Mouse (Mus musculus) intestine, postnatal 0 days (tissue): ENCODE results near the gene Hao1. TPM values are rescaled to one million over a fixed set of nuclear protein-coding genes. Genes with fewer than 3 reads are reported as not detected.

ENCODE experiments used
- ATAC-seq: fragments of 200-750 bp; cut with Nextera tagmentation; 2 replicates; pipeline ENCODE4 v1.8.0; 2017; ENCODE audit warnings: mild to moderate bottlenecking, moderate TSS enrichment, moderate library complexity
- H3K27ac ChIP-seq: fragments of 300-500 bp; sonication (generic); 2 replicates; pipeline ENCODE4 v1.5.1; 2014; ENCODE audit warnings: mild to moderate bottlenecking, low read depth, low read length, moderate library complexity
- H3K27me3 ChIP-seq: fragments of 300-500 bp; sonication (generic); replicated peaks from 2 replicates; pipeline ENCODE4 v1.6.1; 2014; ENCODE audit warnings: low read length, mixed read lengths; ENCODE audit not compliant: control insufficient read depth, insufficient read depth
- H3K36me3 ChIP-seq: fragments of 300-500 bp; sonication (generic); 2 replicates; pipeline ENCODE4 v1.6.1; 2014; ENCODE audit warnings: mild to moderate bottlenecking, moderate library complexity; ENCODE audit not compliant: control insufficient read depth, insufficient read depth
- H3K4me1 ChIP-seq: fragments of 300-500 bp; sonication (generic); replicated peaks from 2 replicates; pipeline ENCODE4 v1.6.1; 2014; ENCODE audit warnings: antibody characterized with exemption, low read length, mixed read lengths; ENCODE audit not compliant: control insufficient read depth, insufficient read depth
- H3K4me2 ChIP-seq: fragments of 300-500 bp; sonication (generic); replicated peaks from 2 replicates; pipeline ENCODE4 v1.6.1; 2014; ENCODE audit warnings: low read depth, mild to moderate bottlenecking, moderate library complexity
- H3K4me3 ChIP-seq: fragments of 300-500 bp; sonication (generic); 2 replicates; pipeline ENCODE4 v1.5.1; 2014; ENCODE audit warnings: low read depth, low read length
- H3K9ac ChIP-seq: fragments of 300-500 bp; sonication (generic); 2 replicates; pipeline ENCODE4 v1.6.1; 2014; ENCODE audit warnings: mild to moderate bottlenecking, low read depth, low read length
- H3K9me3 ChIP-seq: fragments of 300-500 bp; sonication (generic); 2 replicates; pipeline ENCODE4 v1.6.1; 2016; ENCODE audit warnings: mixed run types; ENCODE audit not compliant: control insufficient read depth
- CTCF ChIP-seq: sonication (generic); IDR thresholded peaks from 2 replicates; pipeline ENCODE4 v1.5.1; 2016; ENCODE audit warnings: low read depth, mild to moderate bottlenecking, control low read depth, antibody characterized with exemption, moderate library complexity
- WGBS: fragments of 180-500 bp; shearing (Covaris S2); extraction: QIAGEN DNeasy Blood & Tissue Kit; methylation state at CpG from one replicate; pipeline ENCODE4 v1.1.7; 2014; 5-methylcytosine and 5-hydroxymethylcytosine counted together
- polyA plus RNA-seq: library from polyadenylated mRNA; unstranded; fragments of >200 nt; fragmentation: Nextera tagmentation; extraction: Ambion mirVana; gene quantifications from 2 replicates; pipeline ENCODE4 v1.2.1, GENCODE M21; 2015

Hao1 gene
- polyA plus RNA-seq, 1 experiment from 2014 or later: 0.07 TPM

DNA sequence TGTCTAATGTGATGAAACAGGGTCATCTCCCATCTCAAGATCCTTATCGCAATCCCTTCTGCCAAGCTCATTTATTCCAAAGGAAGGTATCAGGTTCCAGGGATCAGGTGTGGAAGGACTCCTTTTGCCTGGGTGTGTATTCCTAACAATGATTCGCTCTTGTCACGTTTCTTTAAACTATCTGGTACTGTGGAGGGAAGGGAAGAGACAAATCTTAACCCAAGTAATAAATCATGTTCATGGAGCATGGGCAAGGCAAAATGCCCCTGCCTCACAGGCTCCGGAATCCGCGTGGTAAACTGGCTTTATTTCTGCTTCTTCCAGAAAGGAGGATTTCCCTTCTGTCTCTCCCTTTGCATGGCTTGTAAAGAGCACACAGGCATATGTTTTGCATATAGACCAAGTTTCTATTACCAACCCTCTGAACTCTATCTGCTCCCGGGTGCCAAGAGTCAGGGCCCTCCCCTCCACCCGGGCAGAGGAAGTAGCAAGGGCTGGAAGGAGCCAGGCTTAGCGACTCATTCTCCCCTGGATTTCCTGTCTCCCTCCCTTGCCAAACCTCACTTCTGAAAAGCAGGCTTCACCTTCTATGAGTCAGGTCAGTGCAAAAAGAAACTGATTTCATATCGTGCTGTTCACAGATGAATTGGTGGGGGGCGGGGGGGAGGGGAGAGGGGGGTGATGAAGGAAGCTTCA is 26.6 kb downstream of the Hao1 start:
- Histone ChIP-seq H3K9me3 (no peaks in the 10 kb centered on the region), H3K9ac (no peak overlapping the region), H3K4me2 (no peak overlapping the region), H3K4me1 (no peaks in the 10 kb centered on the region), H3K36me3 (no peaks in the 10 kb centered on the region), H3K27ac (no peak overlapping the region), H3K27me3 (no peaks in the 10 kb centered on the region), H3K4me3 (no peak overlapping the region)
- ATAC-seq: no peak
- TF ChIP-seq CTCF: no peak
- WGBS: 59% methylated on average over 11 of the region's 11 CpGs

DNA sequence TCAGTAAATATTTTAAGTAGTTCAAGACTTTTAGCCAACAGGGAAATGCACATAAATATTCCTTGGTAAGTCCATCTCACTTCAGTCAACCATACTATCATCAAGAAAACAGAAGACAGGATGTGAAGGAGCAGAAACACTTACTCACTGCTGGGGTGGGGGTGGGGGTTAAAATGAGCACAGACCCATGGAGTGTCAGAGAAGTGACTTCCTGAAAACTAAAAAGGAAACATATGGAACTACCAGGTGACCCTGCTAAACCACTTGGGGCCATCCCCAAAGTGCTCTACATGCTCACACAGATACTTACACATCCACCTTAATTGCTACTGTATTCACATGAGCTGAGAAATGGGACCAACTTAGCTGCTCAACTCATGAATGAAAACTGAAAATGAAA is 36.1 kb downstream of the Hao1 start:
- H3K36me3 ChIP-seq: no peaks in the 10 kb centered on the region
- no peak overlapping the region for H3K4me2 ChIP-seq
- TF ChIP-seq CTCF: no peak
- H3K27me3 ChIP-seq: no peaks in the 10 kb centered on the region
- no peaks in the 10 kb centered on the region for H3K4me1 ChIP-seq
- H3K9me3 ChIP-seq: no peaks in the 10 kb centered on the region
- H3K4me3 ChIP-seq: no peak overlapping the region
- no peak overlapping the region for H3K9ac ChIP-seq
- ATAC-seq: no peak
- no peak overlapping the region for H3K27ac ChIP-seq

DNA sequence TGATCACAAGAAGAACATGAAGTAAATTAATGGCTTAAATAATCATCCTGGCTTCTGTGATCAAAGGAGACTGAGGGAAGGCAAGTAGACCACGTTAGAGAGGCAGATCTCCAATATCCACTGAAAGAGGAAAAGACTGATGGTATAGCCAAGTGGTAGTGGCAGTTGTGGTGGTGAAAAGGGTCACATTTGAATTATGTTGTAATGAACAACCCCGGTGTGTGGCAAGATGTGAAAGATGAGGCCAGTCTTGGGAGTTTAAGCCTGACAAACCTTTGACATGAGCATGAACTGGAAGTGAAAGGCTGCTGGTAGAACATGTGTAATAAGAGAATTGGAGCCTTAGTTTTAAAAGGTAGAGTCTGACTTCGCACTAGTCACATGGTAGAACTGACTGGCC is 54.4 kb downstream of the Hao1 start:
- H3K4me3 ChIP-seq: no peak overlapping the region
- no peak overlapping the region for H3K9ac ChIP-seq
- H3K4me1 ChIP-seq: no peaks in the 10 kb centered on the region
- H3K9me3 ChIP-seq: no peaks in the 10 kb centered on the region
- TF ChIP-seq CTCF: no peak
- H3K4me2 ChIP-seq: no peak overlapping the region
- no peaks in the 10 kb centered on the region for H3K27me3 ChIP-seq
- no peak overlapping the region for H3K27ac ChIP-seq
- H3K36me3 ChIP-seq: no peaks in the 10 kb centered on the region
- 85% methylated on average over 3 of the region's 3 CpGs for WGBS
- ATAC-seq: no peak

DNA sequence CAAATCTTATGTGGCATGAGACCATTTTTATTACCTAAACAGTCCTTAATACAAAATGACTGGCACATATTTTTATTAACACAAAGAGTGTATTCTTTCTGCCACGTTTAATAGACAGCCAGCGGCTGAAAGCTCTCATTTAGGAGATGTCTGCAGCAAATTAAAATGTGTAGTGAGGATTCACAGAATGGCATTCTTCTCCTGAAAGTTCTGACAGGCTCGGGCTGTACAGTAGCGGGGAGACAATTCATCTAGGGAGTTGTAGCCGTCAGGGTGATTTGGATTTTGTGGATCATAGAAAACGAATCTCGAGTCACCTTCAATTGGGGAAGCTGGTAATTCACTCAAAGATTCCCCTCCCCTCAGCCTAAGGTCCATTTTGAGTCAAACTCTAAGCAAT is 55.7 kb downstream of the Hao1 start:
- Histone ChIP-seq H3K4me2 (no peak overlapping the region), H3K27ac (no peak overlapping the region), H3K9me3 (no peaks in the 10 kb centered on the region), H3K36me3 (no peaks in the 10 kb centered on the region), H3K27me3 (no peaks in the 10 kb centered on the region), H3K4me3 (no peak overlapping the region), H3K4me1 (no peaks in the 10 kb centered on the region), H3K9ac (no peak overlapping the region)
- TF ChIP-seq CTCF: no peak
- WGBS: 74% methylated on average over 7 of the region's 7 CpGs
- ATAC-seq: no peak

DNA sequence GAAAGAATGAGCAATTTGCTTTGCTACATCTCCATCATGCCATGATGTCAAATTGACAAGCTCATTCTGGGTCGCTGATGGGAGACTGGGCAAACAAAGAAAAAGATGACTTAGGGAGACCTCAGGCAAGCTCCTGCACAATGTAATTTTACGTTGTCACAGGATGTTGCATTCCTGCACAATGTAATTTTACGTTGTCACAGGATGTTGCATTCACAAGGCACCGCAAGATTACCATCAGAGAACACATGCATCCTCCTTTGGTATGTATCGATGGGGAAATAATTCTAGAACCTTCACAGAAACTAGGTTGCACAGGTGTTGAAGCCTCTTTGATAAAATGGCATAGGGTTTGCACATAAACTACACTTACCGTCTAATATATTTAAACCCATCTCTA is 65.5 kb downstream of the Hao1 start:
- TF ChIP-seq CTCF: no peak
- no peaks in the 10 kb centered on the region for H3K36me3 ChIP-seq
- H3K4me2 ChIP-seq: no peak overlapping the region
- no peak overlapping the region for H3K9ac ChIP-seq
- no peak overlapping the region for H3K27ac ChIP-seq
- H3K27me3 ChIP-seq: no peaks in the 10 kb centered on the region
- 83% methylated on average over 6 of the region's 6 CpGs for WGBS
- H3K4me1 ChIP-seq: no peaks in the 10 kb centered on the region
- no peak overlapping the region for H3K4me3 ChIP-seq
- no peaks in the 10 kb centered on the region for H3K9me3 ChIP-seq
- no peak for ATAC-seq

DNA sequence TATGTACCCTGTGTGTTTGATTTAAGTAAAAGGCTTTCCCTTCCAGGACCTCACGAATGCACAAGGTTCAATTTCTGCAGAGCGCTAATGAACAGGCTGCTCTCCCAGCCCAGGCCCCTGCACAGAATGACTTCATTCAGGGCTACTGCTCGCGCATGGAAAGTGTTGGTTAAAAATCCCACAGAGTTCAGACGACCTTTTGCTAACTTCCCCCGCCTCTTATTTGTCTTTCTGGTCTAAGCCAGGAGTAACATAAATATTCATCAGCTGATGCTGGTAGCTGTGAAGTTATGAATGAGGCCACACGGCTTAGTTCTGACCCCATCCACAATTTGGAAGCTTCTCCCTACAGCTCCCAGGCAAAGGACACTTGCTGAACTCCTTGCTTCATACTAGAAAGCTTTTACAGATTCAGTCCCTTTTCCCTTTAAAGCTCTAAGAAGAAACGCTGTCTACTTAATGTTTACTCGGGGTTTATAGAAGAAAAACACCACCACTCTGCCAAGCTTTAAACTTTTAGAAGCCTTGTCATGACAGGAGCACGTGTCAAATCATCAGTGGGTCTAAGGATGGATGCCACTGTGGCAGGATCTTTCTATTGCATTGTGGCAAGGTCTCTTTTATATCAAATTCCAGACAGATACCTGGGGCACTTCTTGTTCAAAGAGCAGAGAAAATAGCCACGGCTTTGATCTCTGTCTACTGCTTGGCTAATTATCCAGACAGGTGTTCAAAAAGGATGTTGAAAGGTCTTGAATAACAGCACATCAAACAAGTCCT is 67.9 kb downstream of the Hao1 start:
- no peak for ATAC-seq

More for the DNA sequence above, 67.9 kb downstream of the Hao1 start:
- Histone ChIP-seq H3K27ac (no peak overlapping the region), H3K9ac (no peak overlapping the region), H3K4me2 (no peak overlapping the region), H3K9me3 (no peaks in the 10 kb centered on the region), H3K36me3 (no peaks in the 10 kb centered on the region), H3K4me1 (no peaks in the 10 kb centered on the region), H3K4me3 (no peak overlapping the region), H3K27me3 (no peaks in the 10 kb centered on the region)
- TF ChIP-seq CTCF: no peak
- WGBS: 44% methylated on average over 11 of the region's 11 CpGs
